Mouse (Mus musculus) A20 (cell line): ENCODE measurements around the gene Haus6.
A peak's percentile ranks its signal among the peaks of the same experiment; 100 is the strongest.
"Not testable (repeated sequence)": the region's sequence is repeated elsewhere in the genome, so short reads cannot be mapped to it uniquely, and the experiment has no call there.

ENCODE experiments used
- DNase-seq: peaks from one replicate; pipeline ENCODE4 v3.0.0-alpha.2; 2011; ENCODE audit warnings: low read depth, low spot score

Gene Haus6

DNA sequence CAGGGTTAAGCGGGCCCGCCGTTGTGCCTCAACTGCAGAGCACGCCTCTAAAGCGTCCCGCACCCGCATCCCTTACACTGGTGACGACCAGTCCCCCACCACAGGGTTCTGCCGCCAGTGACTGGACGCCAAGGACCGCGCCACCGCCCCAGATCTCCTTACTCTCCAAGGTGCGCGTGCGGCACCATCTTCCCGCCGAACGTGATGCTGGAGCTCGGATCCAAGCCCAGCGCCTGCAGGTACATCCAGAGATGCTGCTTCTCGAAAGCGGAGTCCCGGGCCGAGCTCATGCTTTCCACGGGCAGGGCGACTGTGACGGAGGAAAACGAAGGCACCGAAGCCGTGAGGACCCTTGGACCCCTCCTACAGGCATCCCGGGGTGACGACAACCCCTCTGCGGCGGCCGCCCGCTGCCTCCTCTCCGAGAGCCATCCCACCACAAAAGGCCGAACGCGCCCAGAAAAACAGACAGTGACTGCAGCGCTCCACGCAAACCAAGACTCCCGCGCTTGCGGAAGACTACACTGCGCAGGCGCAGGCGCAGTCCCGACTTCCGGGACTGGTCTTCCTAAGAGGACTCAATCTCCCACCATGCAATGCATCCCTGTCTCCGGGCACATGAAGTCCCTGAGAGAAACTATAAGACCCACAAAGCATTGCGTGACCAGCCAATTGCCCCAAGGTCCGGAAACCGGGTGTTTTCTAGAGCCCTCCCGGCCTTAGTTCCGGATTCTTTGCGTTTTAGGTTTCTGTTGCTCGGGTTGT lies at the start of gene Haus6:
Gene Haus6 (minus strand): TSS at position 532 of the 765 bp plus-strand sequence.
- DNase-seq: peak; percentile 96

- DNase-seq: no peak
Observed at GRCm38 (mm10) chr4:86657176-86657575, 45.3 kb upstream of the Haus6 start.

DNA sequence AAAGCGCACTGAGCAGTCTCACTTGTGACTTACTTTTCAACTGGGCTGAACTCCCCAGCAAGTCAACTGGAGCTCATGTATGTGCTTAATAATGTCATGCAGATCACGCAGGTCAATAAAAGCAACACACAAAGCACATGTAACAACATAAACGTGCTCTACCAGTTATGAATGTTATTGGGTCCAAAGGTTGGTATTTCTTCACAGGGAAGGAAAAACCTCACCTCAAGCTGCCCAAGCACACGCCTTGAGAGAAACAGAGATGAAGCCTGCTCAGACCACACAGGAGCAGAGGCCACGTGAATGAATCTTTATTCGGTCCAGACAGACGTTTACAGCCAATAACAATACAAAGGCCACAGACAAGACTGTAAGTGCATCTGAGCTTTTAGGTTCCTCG lies 44.6 kb upstream of the Haus6 start:
- DNase-seq: not testable (repeated sequence)

DNA sequence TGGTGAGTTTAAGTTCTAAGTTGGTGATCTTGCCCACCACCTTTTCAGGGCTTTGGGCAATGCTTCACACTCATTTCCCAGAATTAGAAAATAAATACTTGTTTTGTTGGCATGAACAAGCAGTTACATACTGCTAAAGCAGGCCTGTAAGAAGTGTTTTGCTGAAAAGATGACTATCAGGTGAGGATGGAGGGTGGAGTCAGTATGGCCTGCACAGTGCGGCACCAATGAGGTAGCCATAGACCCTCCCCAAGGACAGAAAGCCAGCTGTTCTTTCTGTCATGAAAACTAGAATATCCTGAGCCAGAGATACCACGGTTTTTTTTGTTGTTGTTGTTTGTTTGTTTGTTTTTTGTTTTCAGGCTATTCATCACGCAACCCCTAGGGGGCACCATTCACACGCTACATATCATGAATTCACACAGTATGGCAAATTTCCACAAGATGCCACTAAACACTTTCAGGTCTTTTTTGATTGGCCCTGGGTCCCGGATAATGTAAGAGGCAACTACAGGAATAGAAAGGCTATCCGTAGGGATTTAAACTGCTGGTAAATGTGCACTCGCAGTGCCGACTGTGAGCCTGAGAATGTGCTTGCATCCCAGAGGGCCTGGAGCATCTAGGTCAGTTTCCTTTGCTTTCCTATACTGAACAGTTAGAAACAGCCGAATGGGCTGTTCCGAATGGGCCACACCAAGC lies 40.0 kb upstream of the Haus6 start:
- DNase-seq: peak; percentile 36

DNA sequence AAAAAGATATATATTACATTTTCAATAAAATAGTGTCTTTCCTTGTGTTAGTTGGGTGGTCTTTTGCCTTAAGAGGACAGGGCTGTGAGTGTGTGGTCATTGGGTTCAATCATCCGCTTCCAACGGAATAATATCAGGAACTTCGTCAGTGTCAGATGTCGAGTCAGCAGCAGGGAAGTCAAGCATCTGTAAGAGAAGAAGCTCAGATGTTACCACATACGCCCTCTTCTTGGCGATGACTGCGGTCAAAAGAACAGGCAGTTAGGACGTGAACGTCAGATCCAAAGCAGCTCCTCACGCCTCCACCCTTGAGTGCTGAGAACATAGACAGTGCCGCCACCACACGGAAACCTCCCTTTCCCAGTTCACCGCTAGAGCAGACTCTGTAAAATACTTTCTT lies 36.5 kb upstream of the Haus6 start:
- DNase-seq: not testable (repeated sequence)

DNA sequence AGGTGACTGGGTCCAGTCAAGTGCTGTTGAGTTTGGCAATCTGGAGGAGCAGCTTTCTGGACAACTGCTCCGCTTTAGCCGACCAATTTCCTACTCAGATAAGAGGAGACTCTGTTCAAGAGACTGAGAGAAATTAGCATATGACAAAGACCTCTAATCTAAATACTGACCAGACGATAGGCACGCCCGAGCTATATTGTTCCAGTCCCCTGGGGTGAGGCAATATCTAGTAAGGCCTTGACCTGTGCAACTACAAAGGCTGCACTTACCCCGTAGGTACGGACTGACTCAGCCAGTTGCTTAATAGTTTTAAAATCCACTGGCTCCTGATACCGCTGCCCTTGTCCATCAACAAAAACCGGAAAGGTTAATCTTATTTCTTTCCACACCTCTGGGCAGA lies 25.7 kb upstream of the Haus6 start:
- not testable (repeated sequence) for DNase-seq

GRCm38 (mm10) chr4:86634873-86635272 lies 23.0 kb upstream of the Haus6 start:
- not testable (repeated sequence) for DNase-seq

GRCm38 (mm10) chr4:86634312-86634711 lies 22.5 kb upstream of the Haus6 start:
- not testable (repeated sequence) for DNase-seq

GRCm38 (mm10) chr4:86632556-86632955 lies 20.7 kb upstream of the Haus6 start:
- not testable (repeated sequence) for DNase-seq

GRCm38 (mm10) chr4:86631831-86632230 lies 20.0 kb upstream of the Haus6 start:
- DNase-seq: no peak

DNA sequence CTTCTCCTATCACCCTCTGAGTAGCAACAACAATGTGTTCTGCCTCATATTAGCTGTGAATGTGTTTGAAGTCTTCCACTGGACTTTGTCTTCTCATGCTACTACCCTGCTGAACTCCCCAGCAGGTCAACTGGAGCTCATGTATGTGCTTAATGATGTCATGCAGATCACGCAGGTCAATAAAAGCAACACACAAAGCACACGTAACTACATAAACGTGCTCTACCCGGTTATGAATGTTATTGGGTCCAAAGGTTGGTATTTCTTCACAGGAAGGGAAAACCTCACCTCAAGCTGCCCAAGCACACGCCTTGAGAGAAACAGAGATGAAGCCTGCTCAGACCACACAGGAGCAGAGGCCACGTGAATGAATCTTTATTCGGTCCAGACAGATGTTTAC lies 14.6 kb upstream of the Haus6 start:
- DNase-seq: not testable (repeated sequence)

DNA sequence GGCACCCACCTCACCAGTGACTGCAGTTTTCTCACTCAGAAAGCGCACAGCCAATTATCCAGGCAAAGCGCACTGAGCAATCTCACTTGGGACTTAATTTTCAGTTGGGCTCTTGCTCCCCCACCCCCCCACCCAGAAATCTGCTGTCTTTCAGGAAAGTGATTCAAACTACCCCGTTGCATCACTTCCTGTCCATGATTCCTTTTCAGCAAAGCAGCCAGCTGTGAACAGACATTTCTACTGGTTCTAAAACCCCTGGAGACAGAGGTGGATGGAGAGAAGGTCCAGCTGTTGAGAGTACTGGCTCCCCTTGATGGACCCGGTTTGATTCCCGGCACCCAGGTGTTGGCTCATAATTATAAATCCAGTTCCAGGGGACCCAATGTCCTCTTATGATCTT lies 13.6 kb upstream of the Haus6 start:
- DNase-seq: no peak

DNA sequence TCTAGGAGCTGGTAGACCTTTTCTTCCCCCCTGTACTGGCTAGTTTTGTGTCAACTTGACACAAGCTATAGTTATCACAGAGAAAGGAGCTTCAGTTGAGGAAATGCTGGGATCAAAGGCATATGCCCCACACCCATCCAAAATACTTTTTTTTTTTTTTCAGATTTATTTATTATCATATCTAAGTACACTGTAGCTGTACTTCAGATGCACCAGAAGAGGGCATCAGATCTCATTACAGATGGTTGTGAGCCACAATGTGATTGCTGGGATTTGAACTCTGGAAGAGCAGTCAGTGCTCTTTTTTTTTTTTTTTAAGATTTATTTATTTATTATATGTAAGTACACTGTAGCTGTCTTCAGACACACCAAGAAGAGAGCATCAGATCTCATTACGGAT lies 10.7 kb upstream of the Haus6 start:
- not testable (repeated sequence) for DNase-seq

GRCm38 (mm10) chr4:86622116-86622515 lies 10.3 kb upstream of the Haus6 start:
- DNase-seq: no peak

GRCm38 (mm10) chr4:86620506-86620905 lies 8.7 kb upstream of the Haus6 start:
- DNase-seq: no peak

- no peak for DNase-seq
Observed at GRCm38 (mm10) chr4:86612289-86612620, 400 bp upstream of the Haus6 start.

DNA sequence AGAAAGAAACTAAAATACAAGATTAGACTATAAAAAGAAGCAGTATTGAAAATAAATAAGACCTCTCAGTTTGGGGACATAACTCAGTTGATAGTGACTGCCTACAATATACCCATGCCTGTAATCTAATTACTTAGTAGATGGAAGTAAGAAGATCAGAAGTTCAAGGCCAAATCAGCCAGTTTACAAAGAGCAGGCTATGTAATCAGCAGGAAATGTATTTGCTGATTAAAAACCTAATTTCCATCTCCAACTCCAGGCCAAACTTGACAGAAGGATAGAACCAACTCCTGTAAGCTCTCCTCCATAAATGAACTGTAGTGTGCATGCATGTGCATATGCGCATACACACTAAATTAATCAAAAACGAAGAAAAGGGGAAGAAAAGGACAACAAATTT lies 20.6 kb downstream of the Haus6 start:
- no peak for DNase-seq

DNA sequence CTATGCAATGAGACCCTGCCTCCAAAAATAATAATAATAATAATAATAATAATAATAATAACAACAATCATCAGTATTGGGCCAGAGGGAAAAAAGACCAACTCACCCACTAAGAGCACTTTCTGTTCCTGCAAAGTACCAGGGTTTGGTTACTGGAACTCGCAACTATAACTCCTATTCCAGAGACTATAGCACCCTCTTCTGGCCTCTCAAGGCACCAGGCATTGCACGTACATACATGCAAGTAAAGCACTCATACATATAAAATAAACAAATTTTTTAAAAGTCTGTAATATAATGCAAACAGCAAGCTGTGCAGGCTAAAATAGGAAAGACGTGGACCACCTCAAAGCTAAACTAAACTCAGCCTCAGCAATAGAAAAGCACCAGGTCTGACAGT lies 23.6 kb downstream of the Haus6 start:
- DNase-seq: peak; percentile 70

- DNase-seq: no peak
Observed at GRCm38 (mm10) chr4:86580591-86580990, 31.3 kb downstream of the Haus6 start.

DNA sequence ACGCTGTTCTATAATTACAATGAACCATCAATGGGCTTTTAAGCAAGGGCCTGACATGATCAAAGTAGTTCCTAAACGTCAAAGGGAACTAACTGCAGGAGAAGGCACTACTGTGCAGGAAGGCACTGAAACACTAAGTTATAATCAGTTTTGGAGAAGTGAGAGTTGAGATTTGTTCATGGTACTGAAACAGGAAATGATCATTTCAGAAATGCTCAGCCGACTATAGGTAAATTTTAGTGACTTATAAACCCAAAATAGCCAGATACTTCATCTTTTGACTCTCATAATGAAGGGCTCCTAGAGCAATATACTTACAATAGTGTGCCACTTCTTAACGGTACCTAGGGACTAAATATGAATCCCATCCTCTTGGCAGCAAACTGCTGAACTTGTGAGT lies 31.8 kb downstream of the Haus6 start:
- DNase-seq: peak; percentile 82

- no peak for DNase-seq
Observed at GRCm38 (mm10) chr4:86576630-86577225, 35.1 kb downstream of the Haus6 start.

GRCm38 (mm10) chr4:86576120-86576541 lies 35.7 kb downstream of the Haus6 start:
- peak; percentile 69 for DNase-seq
